Mouse (Mus musculus) ovary, postnatal 36 days (tissue): ENCODE results near the gene Rbm14.
A peak's percentile ranks its signal among the peaks of the same experiment; 100 is the strongest.

Source experiments
- DNase-seq: peaks from one replicate; pipeline ENCODE4 v3.0.0; 2022; ENCODE audit warnings: low spot score, mixed read lengths

The Rbm14 gene

GRCm38 (mm10) chr19:4811063-4811908 lies at the start of gene Rbm14, which contains the start of gene Gm21992:
Gene Rbm14 (minus strand): TSS chr19:4811634.
Gene Gm21992 (minus strand): TSS chr19:4811612.
- peak; percentile 97 for DNase-seq

GRCm38 (mm10) chr19:4859081-4859480 lies 47.6 kb upstream of the Rbm14 start:
- no peak for DNase-seq

- DNase-seq = no peak
These were observed 44.5 kb upstream of the Rbm14 start for GRCm38 (mm10) chr19:4855951-4856350.

- no peak for DNase-seq
These were observed 44.0 kb upstream of the Rbm14 start for GRCm38 (mm10) chr19:4855470-4855820.

- peak; percentile 88 for DNase-seq
These were observed 43.4 kb upstream of the Rbm14 start, which contains the start of gene Ctsf for GRCm38 (mm10) chr19:4854552-4855469. Gene Ctsf (plus strand): TSS chr19:4855130.

- no peak for DNase-seq
These were observed 38.8 kb upstream of the Rbm14 start for GRCm38 (mm10) chr19:4850281-4850680.

DNA sequence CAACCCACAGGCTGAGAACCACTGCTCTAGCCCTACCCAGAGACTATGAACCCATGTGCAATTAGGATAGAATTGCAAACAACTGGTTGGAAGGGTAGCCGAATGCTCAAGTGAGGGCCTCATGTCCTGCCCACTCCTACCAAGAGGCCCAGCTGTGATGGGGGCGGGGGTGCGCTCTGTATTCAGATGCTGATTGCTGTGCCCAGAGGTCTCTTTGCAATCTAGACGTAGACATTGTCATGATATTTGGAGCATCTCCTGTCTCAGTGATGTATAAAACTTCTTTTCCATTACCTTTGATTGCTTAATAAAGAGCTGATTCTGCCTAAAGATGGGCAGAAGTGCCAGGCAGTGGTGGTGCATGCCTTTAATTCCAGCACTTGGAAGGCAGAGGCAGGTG lies 38.4 kb upstream of the Rbm14 start:
- DNase-seq = no peak

DNA sequence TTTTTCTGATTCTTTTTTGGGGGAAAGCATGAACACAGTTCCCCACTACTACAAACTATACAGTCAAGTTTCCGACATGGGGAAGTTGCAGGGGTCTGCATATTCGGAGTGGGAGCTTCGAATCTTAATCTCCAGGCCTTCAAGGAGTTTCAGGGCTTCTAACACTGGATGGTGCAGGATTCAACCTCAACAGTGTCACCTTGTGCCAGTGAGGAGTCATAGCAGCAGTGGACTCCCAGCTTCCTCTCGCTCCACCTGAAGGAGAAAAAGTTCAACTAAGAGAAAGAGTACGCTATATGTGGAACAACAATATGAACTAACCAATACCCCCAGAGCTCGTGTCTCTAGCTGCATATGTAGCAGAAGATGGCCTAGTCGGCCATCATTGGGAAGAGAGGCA lies 36.1 kb upstream of the Rbm14 start:
- DNase-seq = no peak

- DNase-seq = no peak
These were observed 34.4 kb upstream of the Rbm14 start for GRCm38 (mm10) chr19:4845846-4846245.

DNA sequence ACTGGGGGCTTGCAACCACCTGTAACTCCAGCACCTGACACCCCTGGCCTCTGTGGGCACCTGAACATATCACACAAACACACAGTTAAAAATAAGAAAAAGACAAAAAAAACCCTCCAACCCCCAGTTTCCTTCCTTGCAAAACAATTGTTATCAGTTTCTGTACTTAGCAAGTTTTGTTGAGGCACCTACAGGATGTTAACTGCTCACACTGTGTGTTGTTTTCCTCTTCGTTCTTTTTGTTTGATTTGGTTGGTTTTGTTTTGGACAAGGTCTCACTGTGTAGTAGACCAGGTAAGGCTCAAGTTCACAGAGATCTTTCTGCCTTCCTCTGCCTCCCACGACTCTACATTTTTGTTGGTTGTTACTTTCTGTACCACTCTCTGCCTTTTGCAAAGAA lies 31.2 kb upstream of the Rbm14 start:
- DNase-seq = no peak

DNA sequence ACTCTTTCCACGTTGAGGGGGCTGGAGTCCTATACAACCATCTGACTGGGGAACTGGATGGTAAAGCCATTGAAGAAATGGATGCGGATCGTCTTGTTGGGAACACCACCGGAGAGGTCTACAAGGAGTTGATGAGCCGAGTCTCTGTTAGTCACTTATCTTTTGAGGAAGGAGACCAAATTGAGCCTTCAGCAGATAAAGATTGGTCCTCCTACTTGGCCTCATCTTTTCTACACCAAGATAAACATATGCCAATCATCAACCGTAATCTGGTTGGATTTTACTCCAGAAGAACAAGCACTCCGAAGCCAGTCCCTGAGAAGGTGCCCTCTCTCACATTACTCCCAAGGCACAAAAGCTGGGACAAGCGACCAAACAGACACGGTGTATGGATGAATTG lies 29.4 kb upstream of the Rbm14 start:
- DNase-seq = no peak

GRCm38 (mm10) chr19:4839149-4839548 lies 27.7 kb upstream of the Rbm14 start, which contains the start of the genes Ccs and Ccdc87:
Gene Ccs (minus strand): TSS chr19:4839332.
Gene Ccdc87 (plus strand): TSS chr19:4839366.
- DNase-seq = peak; percentile 96

DNA sequence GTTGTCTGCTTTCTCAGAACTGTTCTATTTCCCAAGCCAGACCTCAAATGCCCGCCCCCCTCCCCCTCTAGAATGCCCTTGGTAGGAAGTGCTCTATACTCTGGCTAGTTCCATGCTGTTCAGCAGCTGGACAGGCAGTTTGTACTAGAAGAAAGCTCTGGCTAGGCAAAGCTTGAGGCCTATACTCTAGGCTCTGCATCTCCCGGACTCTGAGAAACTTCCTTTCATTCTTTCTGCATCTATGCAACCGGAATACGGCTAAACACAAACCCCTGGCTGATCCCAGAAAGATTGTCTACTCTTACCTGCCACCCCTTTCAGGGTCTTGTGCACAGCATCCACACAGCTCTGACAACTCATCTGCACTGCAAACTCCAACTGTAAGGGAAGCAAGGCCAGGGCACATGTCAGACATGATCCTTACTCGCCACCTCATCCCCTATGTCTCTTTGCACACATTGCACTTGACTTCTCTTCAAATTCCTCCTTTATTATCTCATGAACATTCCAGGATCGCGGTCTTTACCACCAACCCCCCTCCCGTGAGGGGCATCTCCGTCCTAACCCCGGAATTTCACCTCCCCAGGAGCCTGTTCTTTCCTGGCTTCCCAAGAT lies 27.2 kb upstream of the Rbm14 start:
- no peak for DNase-seq

DNA sequence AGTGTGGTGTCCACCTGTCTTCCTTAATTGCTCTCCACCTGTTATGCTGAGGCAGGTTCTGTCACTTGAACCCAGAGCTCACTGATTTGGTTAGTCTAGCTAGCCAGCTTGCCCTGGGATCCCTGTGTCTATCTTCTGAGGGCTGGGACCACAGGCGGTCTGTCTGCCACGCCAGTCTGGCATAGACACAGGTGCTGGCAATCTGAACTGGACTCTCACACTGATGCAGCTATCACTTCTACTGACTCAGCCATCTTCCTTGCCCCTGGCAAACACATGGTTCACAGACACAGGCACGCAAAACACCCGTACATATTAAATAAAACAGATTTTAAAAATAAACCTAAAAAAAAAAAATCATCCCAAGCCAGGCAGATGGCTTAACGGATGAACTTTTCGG lies 25.6 kb upstream of the Rbm14 start:
- DNase-seq = no peak

DNA sequence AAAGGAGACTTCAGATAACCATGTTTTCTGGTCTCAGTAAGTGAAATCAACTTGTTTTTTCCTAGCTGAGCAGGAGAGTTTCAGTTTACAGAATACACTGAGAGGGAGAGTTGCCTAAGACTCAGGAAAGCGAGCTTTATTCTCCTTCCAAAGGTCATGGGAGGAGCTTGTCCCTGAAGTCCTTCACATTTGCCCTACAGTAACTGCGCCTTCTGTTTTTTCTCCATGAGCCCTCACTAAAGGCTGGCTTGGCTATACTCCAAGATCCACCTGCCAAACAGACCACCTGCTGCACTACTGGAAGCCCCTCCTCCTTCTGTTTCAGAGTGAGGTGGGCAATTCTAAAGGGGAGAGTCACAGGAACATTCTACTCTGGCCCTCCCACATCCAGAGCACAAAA lies 24.7 kb upstream of the Rbm14 start:
- no peak for DNase-seq

DNA sequence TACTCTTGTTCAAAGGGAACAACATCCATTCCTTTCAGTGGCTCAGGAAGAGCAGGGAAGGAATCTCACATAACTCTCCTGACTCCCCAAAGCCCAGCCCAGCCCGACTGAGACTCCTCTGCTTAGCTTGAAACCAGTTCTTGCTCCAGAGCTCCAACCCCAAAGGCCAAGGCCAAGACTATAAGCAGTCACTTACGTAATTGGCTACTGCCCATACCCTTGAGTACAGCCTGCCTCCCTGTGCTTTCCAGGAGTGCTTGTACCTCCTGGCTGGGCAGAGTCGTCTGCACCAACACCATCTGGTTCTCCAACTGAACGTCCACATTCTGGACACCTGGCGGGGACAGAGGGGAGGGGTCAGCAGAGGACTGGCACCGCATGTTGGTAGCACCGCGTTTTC lies 22.5 kb upstream of the Rbm14 start:
- DNase-seq = no peak

GRCm38 (mm10) chr19:4829156-4829555 lies 17.7 kb upstream of the Rbm14 start:
- DNase-seq = peak; percentile 56

DNA sequence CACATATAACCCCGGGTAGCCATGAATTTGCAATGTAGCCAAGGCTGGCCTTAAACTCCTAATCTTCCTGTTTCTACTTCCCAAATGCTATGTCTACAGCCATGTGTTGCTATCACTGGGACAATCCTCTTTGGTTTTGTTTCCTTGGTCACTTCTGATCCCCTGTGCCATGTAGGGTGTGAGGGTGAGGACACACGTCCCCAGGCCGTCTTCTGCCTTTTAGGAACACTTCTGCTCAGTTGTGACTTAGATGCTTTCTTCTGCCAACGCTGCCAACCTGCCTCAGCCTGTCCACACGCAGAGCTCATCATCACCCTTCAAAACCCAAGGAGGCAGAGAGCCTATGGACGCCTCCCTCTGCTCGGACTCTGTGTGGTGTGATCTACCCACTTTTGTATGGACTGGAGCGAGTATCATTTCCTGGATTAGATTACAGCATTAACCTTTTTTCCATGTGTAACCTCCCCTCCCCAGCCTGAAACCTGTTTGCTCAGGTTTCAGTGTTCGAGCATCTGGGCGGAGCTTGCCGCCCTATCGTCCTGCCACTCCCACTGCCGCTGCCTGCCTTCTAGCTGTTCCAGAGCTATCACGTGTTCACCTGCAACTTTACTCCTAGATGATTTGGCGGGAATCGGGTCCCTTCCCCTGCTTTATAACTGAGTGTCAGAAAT lies 17.1 kb upstream of the Rbm14 start:
- DNase-seq = no peak

DNA sequence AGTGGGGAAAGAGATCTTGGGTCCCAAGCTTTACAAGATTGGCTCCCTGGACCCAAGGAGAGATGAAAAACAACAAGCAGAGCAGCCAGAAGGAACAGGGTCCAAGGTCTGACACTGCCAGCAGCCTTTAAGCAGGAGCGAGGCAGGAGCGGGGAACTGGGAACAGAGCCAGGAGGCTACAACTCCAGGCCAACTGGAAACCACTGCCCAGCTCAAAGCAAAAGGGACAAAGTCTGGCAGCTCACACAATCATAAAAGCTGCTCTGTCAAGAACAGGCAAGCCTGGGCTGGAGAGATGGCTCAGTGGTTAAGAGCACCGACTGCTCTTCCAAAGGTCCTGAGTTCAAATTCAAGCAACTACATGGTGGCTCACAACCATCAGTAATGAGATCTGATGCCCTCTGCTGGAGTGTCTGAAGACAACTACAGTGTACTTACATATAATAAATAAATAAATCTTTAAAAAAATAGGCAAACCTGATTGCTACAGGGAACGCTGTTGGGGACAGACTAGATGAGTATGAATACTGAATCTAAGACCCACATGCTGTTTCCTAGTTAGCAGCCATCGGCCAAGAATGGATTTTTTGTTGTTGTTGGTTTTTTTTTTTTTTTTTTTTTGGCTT lies 9.4 kb upstream of the Rbm14 start:
- peak; percentile 73 for DNase-seq

- DNase-seq = no peak
These were observed 5.9 kb upstream of the Rbm14 start for GRCm38 (mm10) chr19:4817182-4817835.

DNA sequence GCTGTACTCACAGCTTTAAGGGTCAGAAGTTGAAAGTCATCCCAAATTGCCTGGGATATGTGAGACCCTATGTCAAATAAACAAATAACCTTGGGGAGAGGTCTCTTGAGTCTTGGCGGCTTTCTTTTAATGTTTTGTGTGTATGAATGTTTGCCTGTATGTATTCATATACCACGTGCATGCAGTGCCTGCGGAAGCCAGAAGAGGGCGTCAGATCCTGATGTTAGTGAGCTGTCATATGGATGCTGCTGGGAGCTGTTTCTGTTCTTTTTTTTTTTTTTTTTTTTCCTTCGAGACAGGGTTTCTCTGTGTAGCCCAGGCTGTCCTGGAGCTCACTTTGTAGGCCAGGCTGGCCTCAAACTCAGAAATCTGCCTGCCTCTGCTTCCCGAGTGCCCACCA lies 1.6 kb upstream of the Rbm14 start:
- no peak for DNase-seq
